Mouse (Mus musculus) embryonic facial prominence, embryonic 11.5 days (tissue): ENCODE measurements at regions not wholly inside any gene's neighbourhood (a gene's known extent, or its start where the extent isn't known, plus 50 kb on each side); places are given as distances from the start of the nearest gene placed in this dataset.

ENCODE experiments used
- ATAC-seq: fragments of 200-750 bp; cut with Nextera tagmentation; replicated peaks from 2 replicates; pipeline ENCODE4 v1.8.0; 2017; ENCODE audit warnings: low read depth; ENCODE audit not compliant: insufficient number of reproducible peaks, low FRiP score, low TSS enrichment
- DNase-seq: peaks from one replicate; pipeline ENCODE4 v3.0.0-alpha.2; 2015; ENCODE audit warnings: low spot score
- H3K27ac ChIP-seq: fragments of 300-500 bp; sonication (generic); replicated peaks from 2 replicates; pipeline ENCODE4 v1.5.1; 2014; ENCODE audit warnings: mild to moderate bottlenecking, low read depth, low read length, control low read depth
- H3K27me3 ChIP-seq: fragments of 300-500 bp; sonication (generic); 2 replicates; pipeline ENCODE4 v1.6.1; 2014; ENCODE audit warnings: mild to moderate bottlenecking, low read length, moderate library complexity, mixed read lengths; ENCODE audit not compliant: control insufficient read depth, insufficient read depth
- H3K36me3 ChIP-seq: fragments of 300-500 bp; sonication (generic); replicated peaks from 2 replicates; pipeline ENCODE4 v1.6.1; 2014; ENCODE audit warnings: low read depth, mild to moderate bottlenecking, low read length, moderate library complexity, mixed read lengths; ENCODE audit not compliant: control insufficient read depth, insufficient read depth
- H3K4me1 ChIP-seq: fragments of 300-500 bp; sonication (generic); 2 replicates; pipeline ENCODE4 v1.6.1; 2014; ENCODE audit warnings: low read length, mixed read lengths; ENCODE audit not compliant: control insufficient read depth, insufficient read depth
- H3K4me2 ChIP-seq: fragments of 300-500 bp; sonication (generic); 2 replicates; pipeline ENCODE4 v1.6.1; 2014; ENCODE audit warnings: low read depth, mild to moderate bottlenecking, control low read depth, low read length, moderate library complexity
- H3K4me3 ChIP-seq: fragments of 300-500 bp; sonication (generic); 2 replicates; pipeline ENCODE4 v1.5.1; 2014; ENCODE audit warnings: low read depth, low read length, control low read depth
- H3K9ac ChIP-seq: fragments of 300-500 bp; sonication (generic); replicated peaks from 2 replicates; pipeline ENCODE4 v1.6.1; 2014; ENCODE audit warnings: mild to moderate bottlenecking, control low read depth, low read length
- H3K9me3 ChIP-seq: fragments of 300-500 bp; sonication (generic); replicated peaks from 2 replicates; pipeline ENCODE4 v1.6.1; 2016; ENCODE audit warnings: mild to moderate bottlenecking, low read length, inconsistent platforms, mixed read lengths; ENCODE audit not compliant: control insufficient read depth
- WGBS: fragments of 180-500 bp; shearing (Covaris S2); extraction: QIAGEN DNeasy Blood & Tissue Kit; methylation state at CpG from one replicate; pipeline ENCODE4 v1.1.7; 2014; 5-methylcytosine and 5-hydroxymethylcytosine counted together

DNA sequence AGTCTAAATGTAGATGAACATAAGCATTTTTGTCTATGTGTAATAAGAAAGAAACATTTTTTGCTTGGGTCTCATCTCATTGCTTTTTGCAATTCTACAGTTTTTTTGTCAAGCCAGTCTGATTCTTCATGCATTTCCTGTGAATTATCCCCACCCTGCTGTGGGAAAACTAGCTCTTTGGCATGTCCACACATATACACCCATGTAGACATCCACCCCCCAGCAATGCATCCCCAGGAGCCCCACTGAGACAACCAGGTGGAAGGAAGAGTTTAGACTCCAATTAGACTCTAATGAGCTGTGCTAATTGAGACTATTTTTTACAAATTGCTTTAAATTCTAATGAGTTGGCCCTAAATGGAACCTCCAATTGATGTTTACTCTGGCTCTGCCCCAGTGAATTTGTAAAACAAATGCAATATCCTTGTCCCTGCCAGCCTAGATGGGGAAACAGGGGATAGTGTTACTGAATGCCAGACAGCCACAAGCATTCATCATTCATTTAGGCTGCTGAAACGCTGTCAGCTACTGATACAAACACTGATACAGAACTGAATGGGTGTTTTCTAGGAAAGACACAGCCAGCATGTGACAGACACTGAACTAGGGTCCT lies 328.7 kb upstream of the Gm26657 start:
- Histone ChIP-seq H3K4me2 (no peak overlapping the region), H3K9ac (no peak overlapping the region), H3K27ac (no peak overlapping the region), H3K9me3 (no peaks in the 10 kb centered on the region), H3K36me3 (no peaks in the 10 kb centered on the region), H3K4me3 (no peak overlapping the region), H3K27me3 (no peaks in the 10 kb centered on the region), H3K4me1 (no peaks in the 10 kb centered on the region)
- DNase-seq (no peak), ATAC-seq (no peak)
- WGBS = 28% methylated on average over 1 of the region's 1 CpGs

DNA sequence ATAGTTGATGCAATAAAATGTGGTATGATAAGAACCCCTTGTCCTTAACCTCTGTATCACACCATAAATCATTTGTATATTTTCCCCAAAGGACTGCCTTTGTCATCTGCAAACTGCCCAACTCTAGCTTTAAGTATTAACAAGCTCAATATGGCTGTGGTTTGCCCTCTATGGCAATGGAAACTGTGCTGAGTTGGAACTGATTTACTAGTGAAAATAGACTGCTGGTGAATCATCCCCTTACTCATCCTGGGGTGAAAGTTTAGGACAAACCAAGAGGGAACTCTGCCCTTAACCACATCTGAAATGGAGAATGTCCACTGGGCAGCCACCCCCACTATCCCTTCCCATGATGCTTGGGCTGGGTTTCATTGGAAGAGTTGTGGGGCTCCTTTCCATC lies 346.1 kb upstream of the Gm26657 start:
- H3K4me3 ChIP-seq = no peak overlapping the region

DNA sequence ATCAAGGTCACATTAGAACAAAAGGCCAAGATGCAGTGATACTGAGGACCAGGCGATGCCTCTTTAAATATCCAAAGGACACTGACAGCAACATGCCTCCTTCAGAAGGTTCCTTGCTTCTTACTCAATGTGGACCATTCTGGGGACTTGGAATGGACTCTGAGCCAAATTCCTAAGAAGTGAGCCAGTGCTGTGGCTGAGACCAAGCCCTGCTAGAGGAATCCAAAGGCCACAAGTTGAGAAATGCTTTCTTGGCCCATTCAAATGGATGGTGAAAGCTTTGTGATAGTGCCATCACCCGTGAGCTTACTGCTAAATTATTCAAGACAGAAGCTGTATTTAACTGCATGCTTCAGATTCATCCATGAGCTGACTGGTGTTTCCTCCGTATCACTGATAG lies 352.8 kb upstream of the Gm26657 start:
- Histone ChIP-seq H3K9me3 (no peaks in the 10 kb centered on the region), H3K36me3 (no peaks in the 10 kb centered on the region), H3K27me3 (no peaks in the 10 kb centered on the region), H3K4me3 (no peak overlapping the region), H3K4me1 (no peaks in the 10 kb centered on the region), H3K9ac (no peak overlapping the region), H3K4me2 (no peak overlapping the region), H3K27ac (no peak overlapping the region)
- ATAC-seq (no peak), DNase-seq (no peak)
- 80% methylated on average over 3 of the region's 3 CpGs for WGBS

More for the DNA sequence above, 346.1 kb upstream of the Gm26657 start:
- Histone ChIP-seq H3K4me2 (no peak overlapping the region), H3K27me3 (no peaks in the 10 kb centered on the region), H3K36me3 (no peaks in the 10 kb centered on the region), H3K9me3 (no peaks in the 10 kb centered on the region), H3K4me1 (no peaks in the 10 kb centered on the region), H3K27ac (no peak overlapping the region), H3K9ac (no peak overlapping the region)
- no peak for DNase-seq
- ATAC-seq = no peak

DNA sequence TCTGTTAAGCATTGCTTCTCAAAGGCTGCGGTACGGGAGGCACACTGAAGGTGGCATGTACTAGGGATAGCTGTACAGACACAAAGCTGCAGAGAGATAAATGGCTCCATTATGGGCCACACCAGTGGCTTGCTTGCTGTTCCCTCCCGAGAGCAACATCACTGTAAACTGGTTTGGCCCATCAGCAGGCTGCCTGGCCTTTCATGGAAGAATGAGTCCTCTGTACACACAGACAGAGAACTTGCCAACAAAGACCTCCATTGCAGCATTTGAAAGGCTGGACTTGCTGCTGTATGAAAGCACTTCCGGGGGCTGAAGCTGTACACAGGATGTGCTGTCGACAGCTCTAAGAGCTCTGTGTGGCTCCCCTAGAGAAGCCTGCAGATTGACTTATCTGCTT lies 364.1 kb upstream of the Gm26657 start:
- H3K27ac ChIP-seq = no peak overlapping the region
- no peak overlapping the region for H3K9ac ChIP-seq
- ATAC-seq = no peak
- H3K4me1 ChIP-seq = no peaks in the 10 kb centered on the region
- H3K9me3 ChIP-seq = no peaks in the 10 kb centered on the region
- no peak overlapping the region for H3K4me2 ChIP-seq
- H3K4me3 ChIP-seq = no peak overlapping the region
- no peaks in the 10 kb centered on the region for H3K27me3 ChIP-seq
- H3K36me3 ChIP-seq = no peaks in the 10 kb centered on the region
- DNase-seq = no peak
- WGBS = 37% methylated on average over 5 of the region's 5 CpGs

DNA sequence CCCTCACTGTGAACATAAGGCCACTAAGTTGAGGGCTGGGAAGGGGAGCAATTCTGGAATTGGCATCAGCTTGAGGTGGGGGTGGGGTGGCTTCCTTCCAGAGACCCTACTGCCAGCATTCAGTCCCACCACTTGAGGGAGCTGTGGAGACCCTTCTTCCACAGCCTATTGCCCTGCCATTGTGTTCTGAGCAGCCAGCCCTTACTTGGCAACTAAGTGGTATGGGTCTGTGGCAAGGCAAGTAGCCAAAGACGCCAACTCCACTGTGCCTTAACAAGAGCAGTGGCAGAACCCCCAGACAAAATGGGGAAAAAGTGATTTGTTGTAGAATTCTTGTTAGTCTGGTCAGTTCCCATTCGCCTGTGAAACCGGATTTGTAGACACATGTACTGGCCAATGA lies 365.4 kb upstream of the Gm26657 start:
- 91% methylated on average over 3 of the region's 3 CpGs for WGBS
- DNase-seq = no peak
- no peak for ATAC-seq
- no peak overlapping the region for H3K27ac ChIP-seq
- H3K9me3 ChIP-seq = no peaks in the 10 kb centered on the region
- no peaks in the 10 kb centered on the region for H3K4me1 ChIP-seq
- no peak overlapping the region for H3K9ac ChIP-seq
- H3K4me2 ChIP-seq = no peak overlapping the region
- H3K4me3 ChIP-seq = no peak overlapping the region
- H3K27me3 ChIP-seq = no peaks in the 10 kb centered on the region
- no peaks in the 10 kb centered on the region for H3K36me3 ChIP-seq

DNA sequence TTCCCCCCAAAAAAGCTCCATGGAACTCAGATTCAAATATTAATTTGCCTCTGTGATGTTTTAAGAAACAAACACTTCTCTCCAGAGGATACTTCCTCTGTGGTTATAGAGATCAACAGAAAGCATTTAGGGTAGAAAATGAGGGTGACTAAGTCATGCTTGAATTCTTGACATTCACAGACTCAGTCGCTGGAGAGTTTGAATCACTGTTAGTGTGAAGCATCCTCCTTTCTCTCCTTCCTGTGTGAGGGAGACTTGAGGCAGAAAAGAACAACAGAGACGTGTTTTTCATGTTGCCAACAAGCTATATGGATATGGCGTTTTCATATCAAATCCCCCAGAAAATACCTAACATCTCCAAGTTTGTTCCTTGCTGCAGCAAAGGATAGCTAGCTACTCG lies 366.1 kb upstream of the Gm26657 start:
- DNase-seq (no peak), ATAC-seq (no peak)
- H3K36me3 ChIP-seq = no peaks in the 10 kb centered on the region
- no peak overlapping the region for H3K27ac ChIP-seq
- no peak overlapping the region for H3K4me3 ChIP-seq
- H3K9ac ChIP-seq = no peak overlapping the region
- WGBS = 71% methylated on average over 4 of the region's 4 CpGs
- H3K4me2 ChIP-seq = no peak overlapping the region
- H3K27me3 ChIP-seq = no peaks in the 10 kb centered on the region
- no peaks in the 10 kb centered on the region for H3K9me3 ChIP-seq
- no peaks in the 10 kb centered on the region for H3K4me1 ChIP-seq

DNA sequence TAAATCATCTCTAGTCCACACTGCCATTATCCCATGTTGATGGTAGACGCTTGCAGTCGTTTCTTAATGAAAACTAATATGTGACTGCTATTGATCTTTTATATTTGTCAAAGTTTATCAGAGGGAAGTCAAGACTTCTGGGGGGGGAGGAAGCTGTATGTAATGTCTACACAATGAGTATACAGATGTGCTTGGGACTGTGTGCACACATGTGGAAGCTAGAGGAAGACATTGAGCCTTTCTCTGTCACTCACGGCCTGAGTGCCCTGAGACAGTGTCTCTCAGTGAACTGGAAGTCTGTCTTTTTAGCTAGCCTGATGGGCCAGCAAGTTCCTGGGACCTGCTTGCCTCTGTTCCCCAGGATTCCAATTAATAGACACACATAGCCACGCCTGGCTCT lies 366.7 kb upstream of the Gm26657 start:
- no peaks in the 10 kb centered on the region for H3K36me3 ChIP-seq
- H3K4me3 ChIP-seq = no peak overlapping the region
- H3K9me3 ChIP-seq = no peaks in the 10 kb centered on the region
- H3K4me2 ChIP-seq = no peak overlapping the region
- H3K4me1 ChIP-seq = no peaks in the 10 kb centered on the region
- DNase-seq (no peak), ATAC-seq (no peak)
- H3K27ac ChIP-seq = no peak overlapping the region
- 60% methylated on average over 4 of the region's 4 CpGs for WGBS
- H3K9ac ChIP-seq = no peak overlapping the region
- no peaks in the 10 kb centered on the region for H3K27me3 ChIP-seq

DNA sequence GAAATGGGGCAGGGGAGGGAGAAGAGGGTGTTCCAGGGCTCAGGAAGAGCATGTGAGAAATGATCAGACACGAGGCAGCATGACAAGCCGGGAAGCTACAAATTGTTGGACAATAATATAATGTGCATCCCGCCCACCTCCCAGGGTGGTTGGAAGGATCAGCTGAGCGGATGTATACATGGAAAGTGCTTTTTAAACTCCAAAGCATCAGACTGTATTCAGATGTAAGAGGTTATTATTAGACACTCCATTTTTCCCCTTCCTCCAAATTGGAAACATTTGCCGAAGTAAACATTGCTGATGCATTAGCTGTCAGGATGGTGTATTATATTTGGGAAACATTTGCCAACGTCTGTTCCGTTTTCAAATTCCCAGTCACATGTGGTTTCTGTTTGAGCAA lies 367.2 kb upstream of the Gm26657 start:
- DNase-seq = no peak
- Histone ChIP-seq H3K27me3 (no peaks in the 10 kb centered on the region), H3K9me3 (no peaks in the 10 kb centered on the region), H3K4me1 (no peaks in the 10 kb centered on the region), H3K36me3 (no peaks in the 10 kb centered on the region), H3K4me3 (no peak overlapping the region), H3K4me2 (no peak overlapping the region), H3K9ac (no peak overlapping the region), H3K27ac (no peak overlapping the region)
- ATAC-seq = no peak
- WGBS = 74% methylated on average over 7 of the region's 7 CpGs
